Mouse (Mus musculus) spleen, adult 12 weeks (tissue): ENCODE measurements around the gene Izumo1r.

Source experiments
- DNase-seq: peaks from one replicate; pipeline ENCODE4 v3.0.0; 2022; ENCODE audit warnings: low spot score

The Izumo1r gene

DNA sequence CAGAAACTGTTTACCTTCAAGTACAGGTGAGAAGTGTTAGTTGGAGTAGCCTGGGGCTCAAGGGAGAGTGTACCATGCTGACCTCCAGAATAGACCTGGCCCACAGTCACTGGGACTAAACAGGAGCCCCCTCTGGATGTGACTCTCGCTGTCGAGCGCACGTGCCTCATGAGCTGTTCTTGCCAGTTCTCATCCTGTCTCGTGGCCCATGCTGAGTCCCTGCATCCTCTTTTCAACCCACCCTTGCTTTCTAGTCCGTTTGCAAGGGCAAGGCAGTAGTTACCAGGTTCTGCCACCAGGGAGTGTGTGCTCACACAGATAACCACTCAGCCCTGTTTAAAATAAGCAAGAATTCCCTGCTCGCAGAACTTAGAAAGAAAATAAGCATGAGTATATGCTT is 36.8 kb downstream of the Izumo1r start:
- DNase-seq = peak; percentile 30

GRCm38 (mm10) chr9:14864726-14865125 is 39.0 kb downstream of the Izumo1r start:
- no peak for DNase-seq

DNA sequence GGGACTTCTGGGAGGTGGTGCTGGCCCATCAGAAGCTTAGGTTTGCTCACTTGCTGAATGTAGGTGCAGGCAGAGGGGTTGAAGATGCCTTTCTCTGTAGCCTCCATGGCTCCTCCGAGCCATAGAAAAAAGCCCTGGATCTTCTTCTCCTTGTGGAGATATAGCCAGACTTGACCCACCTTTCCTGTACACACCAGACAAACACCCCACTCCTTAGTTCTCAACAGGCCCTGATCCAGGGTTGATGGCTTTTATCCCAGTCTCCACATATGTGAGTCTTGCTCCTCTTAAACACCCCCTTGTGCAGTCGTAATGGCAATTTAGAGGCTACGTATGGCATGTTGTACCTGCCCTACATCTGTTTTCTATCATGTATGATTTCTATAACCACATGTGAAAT is 40.6 kb downstream of the Izumo1r start:
- no peak for DNase-seq

- DNase-seq = no peak
Measured at GRCm38 (mm10) chr9:14859868-14860639, 43.7 kb downstream of the Izumo1r start, which contains the start of gene Gpr83. Gene Gpr83 (plus strand): TSS chr9:14860210.

DNA sequence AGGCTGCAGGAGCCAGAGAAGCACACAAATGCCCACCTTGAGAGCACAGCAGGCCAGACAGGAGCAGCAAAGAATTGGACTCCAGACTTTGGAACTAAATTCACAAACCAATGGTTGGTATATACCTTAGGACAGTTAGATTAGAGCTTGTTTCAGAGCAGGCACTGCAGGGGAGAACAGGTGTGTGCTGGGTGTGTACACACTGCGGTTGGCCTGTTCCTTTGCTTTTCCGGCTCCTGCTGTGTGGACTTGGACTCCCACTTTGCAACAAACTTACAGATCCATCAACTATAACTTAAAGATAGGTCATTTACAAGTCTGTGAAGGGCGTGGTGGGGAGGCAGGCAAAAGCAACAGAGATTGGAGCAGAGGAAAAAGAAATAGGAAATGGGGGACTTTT is 45.0 kb downstream of the Izumo1r start:
- DNase-seq = no peak

DNA sequence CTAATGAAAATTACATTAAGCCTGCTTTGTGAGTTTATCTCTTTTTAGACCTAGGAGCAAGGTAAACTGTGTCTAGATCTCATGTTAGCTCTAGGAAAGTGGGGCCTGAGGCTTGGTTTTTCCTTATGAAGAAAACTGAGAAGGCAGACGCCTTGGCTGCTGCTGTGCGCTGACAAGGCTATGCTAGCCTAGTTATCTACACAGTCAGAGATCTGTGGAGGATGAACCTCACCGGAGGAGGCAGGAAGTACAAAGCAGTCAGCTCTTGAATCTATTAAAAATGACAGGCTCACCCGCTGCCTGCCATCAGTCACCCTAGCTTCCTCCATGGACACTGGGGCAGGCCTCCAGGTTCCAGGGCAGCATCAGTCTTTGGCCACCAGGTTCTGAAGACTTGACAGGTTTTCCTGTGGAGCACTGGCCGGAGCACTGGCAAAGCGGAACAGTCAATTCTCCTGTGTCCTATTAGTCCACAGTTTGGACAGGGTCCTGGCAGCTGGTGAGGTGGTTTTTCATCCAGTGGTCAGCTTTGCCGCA is 45.5 kb downstream of the Izumo1r start:
- DNase-seq = no peak

GRCm38 (mm10) chr9:14856922-14857654 is 46.7 kb downstream of the Izumo1r start:
- no peak for DNase-seq

- DNase-seq = no peak
Measured at GRCm38 (mm10) chr9:14854585-14854984, 49.2 kb downstream of the Izumo1r start.

DNA sequence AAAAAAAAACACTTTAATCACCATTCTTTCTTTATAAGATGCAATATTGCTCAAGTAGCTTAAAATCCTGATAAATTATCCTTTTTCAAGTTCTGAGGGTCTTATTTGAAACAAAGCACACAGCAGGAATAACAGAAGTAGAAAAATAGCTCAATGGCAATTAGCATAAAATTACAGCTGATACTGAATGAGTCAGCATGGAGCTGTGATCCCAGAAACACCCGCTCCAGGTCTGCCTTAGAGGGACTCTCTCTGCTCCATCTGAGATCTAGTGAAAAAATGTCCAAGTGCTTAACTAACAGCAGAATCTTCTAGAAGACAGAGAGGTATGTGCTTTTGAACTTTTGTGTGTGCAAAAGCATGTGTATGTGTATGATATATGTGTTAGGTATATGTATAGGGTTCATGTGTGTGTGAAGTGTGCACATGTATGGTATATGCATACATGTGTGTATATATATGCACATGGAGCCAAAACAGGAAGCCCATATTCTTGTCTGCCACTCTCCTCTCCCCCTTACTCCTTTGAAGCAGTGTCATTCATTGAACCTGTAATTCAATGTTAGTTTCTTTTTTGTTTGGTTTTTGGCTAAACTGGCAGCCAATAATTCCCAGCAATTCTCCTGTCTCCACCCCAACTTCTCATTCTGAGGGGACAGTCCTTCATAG is 55.3 kb downstream of the Izumo1r start:
- no peak for DNase-seq

DNA sequence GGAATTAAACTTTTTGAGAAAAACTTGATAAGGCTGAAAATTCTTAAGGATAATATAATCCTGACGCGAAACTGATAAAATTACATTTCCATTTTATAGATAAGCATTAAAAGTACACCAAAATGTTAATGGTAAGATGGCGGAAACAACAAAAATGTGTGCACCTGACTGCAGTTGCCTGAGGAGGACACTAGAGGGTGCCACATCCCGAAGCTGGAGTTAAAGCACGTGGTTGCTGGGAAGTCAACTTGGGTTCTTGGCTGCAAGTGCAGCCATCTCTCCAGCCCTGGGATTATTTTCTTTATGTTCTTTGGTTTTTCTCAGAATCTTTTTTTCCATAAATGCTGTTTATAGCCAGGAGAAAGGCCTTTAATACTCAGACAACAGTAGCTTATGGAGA is 57.3 kb downstream of the Izumo1r start:
- DNase-seq = no peak

GRCm38 (mm10) chr9:14843901-14844300 is 59.8 kb downstream of the Izumo1r start:
- no peak for DNase-seq

DNA sequence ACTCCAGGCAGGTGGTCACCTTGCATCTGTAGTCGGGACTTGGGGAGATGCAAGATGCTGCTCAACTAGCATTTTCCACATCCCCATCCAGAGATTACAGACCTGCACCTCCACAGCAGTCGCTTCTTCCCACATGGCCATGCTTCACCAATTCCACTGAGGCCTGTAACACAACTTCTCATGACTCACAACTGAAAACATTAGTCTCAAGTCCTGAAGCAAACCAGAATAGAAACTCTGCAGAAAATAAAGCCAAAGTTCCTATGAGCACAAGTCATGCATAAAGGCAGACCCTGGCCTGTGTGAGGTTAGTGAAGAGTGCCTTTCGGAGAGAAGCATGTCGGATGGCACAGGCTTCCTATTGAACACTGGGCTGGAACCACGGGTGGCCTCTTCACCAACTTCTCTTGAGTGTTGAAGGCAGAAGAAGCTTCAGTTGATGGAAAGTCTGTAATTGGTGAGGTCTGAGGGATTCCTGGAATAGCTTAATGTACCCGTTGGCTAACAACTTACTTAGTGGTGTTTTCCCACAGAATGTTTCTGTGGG is 60.4 kb downstream of the Izumo1r start:
- DNase-seq = no peak

DNA sequence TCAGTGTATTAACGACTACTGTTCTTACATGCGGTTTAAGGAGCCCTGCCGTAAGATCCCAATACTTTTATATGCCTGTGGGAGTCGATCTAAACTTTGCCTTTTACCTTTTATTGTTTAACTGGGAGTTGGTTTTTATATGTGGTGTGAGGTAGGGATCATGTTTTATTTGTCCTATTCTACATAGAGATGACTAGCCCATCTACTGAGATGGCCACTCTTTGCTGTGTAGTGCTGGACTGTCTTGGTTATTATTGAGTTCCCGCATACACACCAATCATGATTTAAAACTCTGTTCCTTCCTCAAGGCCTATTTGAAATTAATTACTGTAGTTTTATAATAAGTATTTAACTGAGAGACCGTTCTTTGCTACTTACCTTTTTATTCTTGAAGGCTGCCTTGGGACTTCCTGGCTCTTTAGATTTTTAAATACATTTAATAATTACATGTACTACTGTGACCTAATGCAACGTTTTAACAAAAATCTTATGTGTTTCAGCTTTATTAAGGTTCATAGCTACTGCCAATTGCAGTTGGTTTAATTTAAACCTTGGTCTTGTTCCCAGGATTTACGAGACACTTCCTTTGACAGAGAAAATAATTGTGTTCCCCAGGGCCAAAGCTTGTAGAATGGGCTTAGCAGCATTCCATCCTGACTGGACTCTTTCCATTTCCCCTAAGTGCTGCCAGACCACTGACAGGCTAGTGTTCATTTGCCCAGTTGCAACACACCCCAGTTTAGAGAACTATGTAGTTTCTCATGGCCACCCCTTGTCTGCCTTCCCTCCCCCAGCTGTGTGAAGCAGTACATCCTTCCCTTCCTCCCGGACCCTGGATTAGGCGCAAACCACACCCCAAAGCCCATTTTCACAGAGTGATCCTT is 61.6 kb downstream of the Izumo1r start:
- DNase-seq = no peak

DNA sequence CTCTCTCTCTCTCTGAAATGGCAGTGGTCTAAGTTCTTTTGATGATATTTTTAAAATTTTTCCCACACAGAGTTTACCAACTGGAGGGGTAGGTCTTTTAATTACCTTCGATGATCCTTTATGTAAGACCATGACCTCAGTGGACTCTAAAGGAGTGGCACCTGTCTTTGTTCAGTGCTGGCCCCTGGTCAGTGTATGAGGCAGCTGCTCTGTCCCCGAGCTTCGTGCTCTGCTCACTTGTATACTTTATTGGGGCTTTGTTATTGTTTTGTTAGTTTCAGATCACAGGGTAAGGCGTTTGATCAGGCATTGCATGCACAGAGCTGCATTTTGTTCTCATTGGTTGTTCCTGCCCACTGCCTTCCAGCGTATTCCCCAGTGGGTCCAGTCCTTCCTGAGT is 63.8 kb downstream of the Izumo1r start:
- DNase-seq = no peak

DNA sequence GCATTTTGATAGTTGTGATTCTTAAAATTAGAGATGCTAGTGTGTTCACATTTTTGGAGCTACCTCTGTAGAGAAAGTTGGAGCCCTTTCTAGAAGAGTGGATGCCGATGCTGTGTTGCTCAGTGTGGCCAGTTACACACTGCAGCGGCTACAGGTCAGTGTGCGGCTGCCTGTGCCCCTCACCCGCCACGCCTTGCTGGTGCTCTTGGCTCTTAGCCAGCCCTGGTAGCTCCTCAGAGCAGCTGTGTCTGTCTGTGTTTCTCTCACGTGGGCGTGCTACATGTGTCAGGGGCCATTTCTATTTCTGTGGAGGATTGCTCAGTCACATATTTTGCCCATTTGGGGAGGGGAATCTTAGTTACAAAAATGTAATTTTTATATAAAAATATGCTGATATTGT is 64.2 kb downstream of the Izumo1r start:
- no peak for DNase-seq
